Mouse (Mus musculus): Measurements from ENCODE around the gene Slc25a25.
A peak's percentile ranks its signal among the peaks of the same experiment; 100 is the strongest.

The Slc25a25 gene

GRCm38 (mm10) chr2:32459657-32460056 lies 8.4 kb upstream of the Slc25a25 start:
- no peak for DNase-seq (ENCODE audit: low spot score in 2 of 2)

- DNase-seq (ENCODE audit: low spot score in 2 of 2): no peak
These were observed 7.1 kb upstream of the Slc25a25 start for GRCm38 (mm10) chr2:32458300-32458699.

GRCm38 (mm10) chr2:32455101-32455500 lies 3.9 kb upstream of the Slc25a25 start:
- DNase-seq (ENCODE audit: low spot score in 2 of 2): no peak

- DNase-seq (ENCODE audit: low spot score in 2 of 2): no peak
These were observed 3.4 kb upstream of the Slc25a25 start for GRCm38 (mm10) chr2:32454633-32455032.

GRCm38 (mm10) chr2:32453641-32454303 lies 2.5 kb upstream of the Slc25a25 start:
- DNase-seq (ENCODE audit: low spot score in 2 of 2): no peak

- peak in 1 of 2 experiments; percentile 20 for DNase-seq (ENCODE audit: low spot score in 2 of 2)
These were observed 1.3 kb upstream of the Slc25a25 start for GRCm38 (mm10) chr2:32452441-32452971.

GRCm38 (mm10) chr2:32451870-32452372 lies 676 bp upstream of the Slc25a25 start:
- DNase-seq (ENCODE audit: low spot score in 2 of 2): peak; percentile 95 to 98

- no peak for DNase-seq (ENCODE audit: low spot score in 2 of 2)
These were observed 1.2 kb downstream of the Slc25a25 start, which contains the start of gene Naif1 for GRCm38 (mm10) chr2:32449761-32450754. Naif1 (plus strand) TSS chr2:32450457.

GRCm38 (mm10) chr2:32448480-32448879 lies 2.8 kb downstream of the Slc25a25 start:
- DNase-seq (ENCODE audit: low spot score in 2 of 2): no peak

GRCm38 (mm10) chr2:32447264-32447936 lies 3.8 kb downstream of the Slc25a25 start:
- no peak for DNase-seq (ENCODE audit: low spot score in 2 of 2)

- no peak for DNase-seq (ENCODE audit: low spot score in 2 of 2)
These were observed 5.7 kb downstream of the Slc25a25 start for GRCm38 (mm10) chr2:32445535-32445934.

GRCm38 (mm10) chr2:32441550-32441949 lies 9.7 kb downstream of the Slc25a25 start:
- DNase-seq (ENCODE audit: low spot score in 2 of 2): no peak

GRCm38 (mm10) chr2:32440632-32441031 lies 10.6 kb downstream of the Slc25a25 start:
- no peak for DNase-seq (ENCODE audit: low spot score in 2 of 2)

GRCm38 (mm10) chr2:32440164-32440563 lies 11.1 kb downstream of the Slc25a25 start:
- no peak for DNase-seq (ENCODE audit: low spot score in 2 of 2)

- no peak for DNase-seq (ENCODE audit: low spot score in 2 of 2)
These were observed 12.1 kb downstream of the Slc25a25 start for GRCm38 (mm10) chr2:32439177-32439576.

- no peak for DNase-seq (ENCODE audit: low spot score in 2 of 2)
These were observed 12.5 kb downstream of the Slc25a25 start for GRCm38 (mm10) chr2:32438733-32439132.

- no peak for DNase-seq (ENCODE audit: low spot score in 2 of 2)
These were observed 13.6 kb downstream of the Slc25a25 start for GRCm38 (mm10) chr2:32437612-32438166.

- no peak for DNase-seq (ENCODE audit: low spot score in 2 of 2)
These were observed 14.4 kb downstream of the Slc25a25 start for GRCm38 (mm10) chr2:32436686-32437372.

- DNase-seq (ENCODE audit: low spot score in 2 of 2): peak; percentile 52 to 78
These were observed 20.3 kb downstream of the Slc25a25 start for GRCm38 (mm10) chr2:32430701-32431676.

All from cerebellum, postnatal 4 days (tissue).